8 mouse cellular contexts compared by ENCODE assay signal in the genomic region with DNA sequence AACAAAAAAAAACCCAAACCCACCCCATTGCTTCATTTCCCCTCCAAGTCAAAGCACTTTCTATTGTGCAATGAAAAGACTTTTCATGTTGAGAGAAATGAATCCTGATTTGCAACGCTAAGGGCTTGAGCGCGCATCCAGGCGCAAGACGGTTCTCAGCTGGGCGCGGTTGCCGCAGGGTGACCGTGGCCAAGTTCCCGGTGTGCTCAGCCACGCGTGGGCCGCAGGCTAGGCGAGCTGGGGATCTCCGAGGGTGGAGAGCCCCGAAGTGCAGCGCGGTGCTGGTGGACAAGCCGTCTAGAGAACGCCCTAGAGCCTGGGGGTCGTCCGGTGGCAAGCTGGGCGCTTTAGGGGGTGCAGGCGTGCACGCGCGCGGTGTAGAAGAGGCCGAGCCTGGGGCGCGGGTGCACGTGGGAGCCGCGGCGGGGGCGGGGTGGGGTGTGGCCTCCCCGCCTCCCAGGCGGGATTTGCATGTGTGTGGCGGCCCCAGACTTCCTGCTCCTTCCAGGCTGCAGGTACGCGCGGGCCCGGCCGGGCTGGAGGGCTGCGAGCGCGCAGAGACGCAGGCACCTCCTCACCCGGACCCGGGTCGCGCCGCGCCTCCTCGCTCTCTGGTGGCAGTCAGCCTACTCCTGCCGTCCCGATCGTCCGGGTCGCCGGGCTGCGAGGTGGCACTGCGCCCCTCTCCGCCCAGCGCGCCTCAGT. TPM values are rescaled to one million over a fixed set of nuclear protein-coding genes. Genes with fewer than 3 reads are reported as not detected.
A peak's percentile ranks its signal among the peaks of the same experiment; 100 is the strongest.
DNase-seq lines count a peak whose midpoint lies in the region; ATAC-seq lines count a peak whose summit lies in the region.

Gene Itpr3 (plus strand): TSS at position 493 of the 705 bp plus-strand sequence.

- no peak within 1 kb of the TSS; the same call in 1 of the 2 replicates for H3K27ac ChIP-seq in embryonic facial prominence, embryonic 11.5 days (replicated peaks; ENCODE audit: low read depth, low read length)
- H3K27ac ChIP-seq in heart, embryonic 14.5 days (replicated peaks in 1 of 2; ENCODE audit: control insufficient read depth in 1 of 2, insufficient read depth in 1 of 2, low read depth in 2 of 2, low read length in 2 of 2): peak within 1 kb of the TSS; percentile 77 to 85

- peak within 1 kb of the TSS; percentile 93 for H3K4me2 ChIP-seq in embryonic facial prominence, embryonic 11.5 days (ENCODE audit: low read depth, low read length)
- peak within 1 kb of the TSS; percentile 90 for H3K4me2 ChIP-seq in heart, embryonic 14.5 days (ENCODE audit: low read length)

- H3K9me3 ChIP-seq in embryonic facial prominence, embryonic 11.5 days (replicated peaks; ENCODE audit: control insufficient read depth, low read length): no peaks in the 10 kb centered on the region
- no peaks in the 10 kb centered on the region for H3K9me3 ChIP-seq in heart, embryonic 14.5 days (ENCODE audit: control insufficient read depth, low read length)

- DNase-seq in 416B (ENCODE audit: low read depth): peak; percentile 84
- DNase-seq in adrenal gland, adult (ENCODE audit: inconsistent age in 2 of 2, low spot score in 1 of 2): peak; percentile 85 to 93
- DNase-seq in embryonic facial prominence, embryonic 11.5 days (ENCODE audit: low spot score): peak; percentile 76
- DNase-seq in kidney, postnatal 10 days: peak; percentile 88
- DNase-seq in spleen, adult 18-20 months: peak; percentile 88 to 90
- no peak for DNase-seq in frontal cortex, adult 2 months (ENCODE audit: extremely low spot score in 1 of 2, low spot score in 1 of 2)

- H3K9ac ChIP-seq in embryonic facial prominence, embryonic 11.5 days (replicated peaks; ENCODE audit: low read length): peak within 1 kb of the TSS; percentile 68
- H3K9ac ChIP-seq in heart, embryonic 14.5 days (ENCODE audit: low read length): peak within 1 kb of the TSS; percentile 76

- ATAC-seq in embryonic facial prominence, embryonic 11.5 days (replicated peaks; ENCODE audit: insufficient number of reproducible peaks, low FRiP score, low TSS enrichment, low read depth): peak; percentile 26; the same call in 1 of the 2 replicates
- peak; percentile 59 for ATAC-seq in heart, embryonic 14.5 days (ENCODE audit: insufficient number of reproducible peaks, insufficient read depth, low FRiP score, low read depth)
- peak; percentile 78 for ATAC-seq in megakaryocyte, adult 5-6 weeks (ENCODE audit: poor library complexity, severe bottlenecking)

- WGBS in embryonic facial prominence, embryonic 11.5 days: under 1% methylated on average over 60 of the region's 66 CpGs
- WGBS in heart, embryonic 14.5 days: under 1% methylated on average over 64 of the region's 66 CpGs

- H3K36me3 ChIP-seq in embryonic facial prominence, embryonic 11.5 days (replicated peaks; ENCODE audit: control insufficient read depth, insufficient read depth, low read depth, low read length): no peaks in the 10 kb centered on the region
- no peaks in the 10 kb centered on the region for H3K36me3 ChIP-seq in heart, embryonic 14.5 days (ENCODE audit: control insufficient read depth, insufficient read depth, low read length)

- peak within 1 kb of the TSS; percentile 52 for H3K4me3 ChIP-seq in embryonic facial prominence, embryonic 11.5 days (ENCODE audit: low read depth, low read length)
- H3K4me3 ChIP-seq in heart, embryonic 14.5 days (ENCODE audit: control insufficient read depth in 1 of 2, insufficient read depth in 1 of 2, low read depth in 1 of 2, low read length in 2 of 2): peak within 1 kb of the TSS; percentile 54 to 59

- peaks cover 9% of the 10 kb centered on the region for H3K27me3 ChIP-seq in embryonic facial prominence, embryonic 11.5 days (ENCODE audit: control insufficient read depth, insufficient read depth, low read length)
- no peaks in the 10 kb centered on the region; the same call in 1 of the 2 replicates for H3K27me3 ChIP-seq in heart, embryonic 14.5 days (ENCODE audit: control insufficient read depth, insufficient read depth, low read length)

- H3K4me1 ChIP-seq in embryonic facial prominence, embryonic 11.5 days (ENCODE audit: control insufficient read depth, insufficient read depth, low read length): peaks cover 3% of the 10 kb centered on the region; the same call in 1 of the 2 replicates
- H3K4me1 ChIP-seq in heart, embryonic 14.5 days (ENCODE audit: control insufficient read depth in 2 of 2, insufficient read depth in 2 of 2, low read length in 2 of 2): peaks cover 0 to 5% of the 10 kb centered on the region in 2 experiments; a peak in 1 of 4 replicates

RNA-seq across cellular contexts. Expression of gene Itpr3, which starts in this region (rescaled TPM):
- polyA plus RNA-seq in embryonic facial prominence, embryonic 11.5 days (2014; fragmentation: Nextera tagmentation; extraction: Ambion mirVana): 1.5 and 1.7 TPM in 2 replicates
- 1.7 TPM in 2 replicates for polyA plus RNA-seq in heart, embryonic 14.5 days (2014; fragmentation: Nextera tagmentation; extraction: Ambion mirVana)
- total RNA-seq in megakaryocyte, adult 5-6 weeks (2015): 5.9 and 6.2 TPM in 2 replicates
- total RNA-seq in megakaryocyte, adult 5-6 weeks (2017): 10.9 and 12.2 TPM in 2 replicates
- polyA plus RNA-seq in frontal cortex, adult 2 months (2012; rRNA removed): 3.8 and 4.2 TPM in 2 replicates

Comparison
In these comparisons a context has a peak if more than half of its experiments do, and no peak if none do; other contexts are left out.
1. DNase-seq: peak in 416B (single experiment), adrenal gland, adult (2 of 2), embryonic facial prominence, embryonic 11.5 days (single experiment), kidney, postnatal 10 days (single experiment) and spleen, adult 18-20 months (2 of 2); none in frontal cortex, adult 2 months (0 of 2).
2. ATAC-seq: peak in every context shown above with its lines; median percentile 78 in megakaryocyte, adult 5-6 weeks; 59 in heart, embryonic 14.5 days; 26 in embryonic facial prominence, embryonic 11.5 days.